Mouse (Mus musculus) left cerebral cortex, adult 9 months (tissue): ENCODE measurements around the gene Casp6.

Experiments used
- DNase-seq, 2 experiments: peaks; one replicate each; pipeline ENCODE4 v3.0.0; 2022; ENCODE audit warnings: low spot score in 2 of 2

Gene Casp6

DNA sequence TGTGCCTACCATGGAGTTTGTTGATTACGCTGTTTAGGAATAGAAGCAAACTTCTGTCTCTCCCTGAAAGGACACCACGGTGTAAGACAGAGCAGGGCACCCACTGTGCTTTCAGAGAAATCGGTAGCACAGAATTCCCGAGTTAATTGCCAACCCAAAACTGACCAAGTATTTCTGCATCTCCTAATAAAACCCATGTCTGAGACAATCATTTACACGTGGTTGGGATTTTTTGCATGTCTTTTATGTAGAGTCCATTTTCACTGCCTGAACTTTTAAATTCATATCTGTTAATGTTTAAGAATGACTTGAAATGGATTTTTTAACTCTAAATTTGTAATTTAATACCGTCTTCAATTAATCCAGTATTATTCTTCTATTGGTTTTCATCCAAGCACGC lies 22.4 kb downstream of the Casp6 start:
- DNase-seq = no peak

DNA sequence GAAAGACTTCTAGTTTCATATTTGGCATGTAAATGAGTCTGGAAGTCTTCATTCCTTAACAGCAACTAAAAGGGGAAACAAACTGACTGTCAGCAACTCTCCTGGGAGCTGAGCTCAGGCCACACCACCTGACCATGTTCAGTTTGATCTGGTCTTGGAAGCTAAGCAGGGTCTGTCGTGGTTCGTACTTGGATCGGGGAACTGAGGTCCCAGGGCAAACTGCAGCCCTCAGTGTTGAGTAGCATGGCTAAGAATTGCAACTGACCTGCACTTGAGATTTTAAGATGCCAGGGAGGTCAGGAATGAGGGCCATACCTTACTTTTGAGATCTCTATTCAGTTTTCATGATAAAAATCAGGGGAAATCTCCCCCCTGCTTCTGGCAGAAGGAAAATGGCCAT lies 24.6 kb downstream of the Casp6 start:
- DNase-seq = no peak

DNA sequence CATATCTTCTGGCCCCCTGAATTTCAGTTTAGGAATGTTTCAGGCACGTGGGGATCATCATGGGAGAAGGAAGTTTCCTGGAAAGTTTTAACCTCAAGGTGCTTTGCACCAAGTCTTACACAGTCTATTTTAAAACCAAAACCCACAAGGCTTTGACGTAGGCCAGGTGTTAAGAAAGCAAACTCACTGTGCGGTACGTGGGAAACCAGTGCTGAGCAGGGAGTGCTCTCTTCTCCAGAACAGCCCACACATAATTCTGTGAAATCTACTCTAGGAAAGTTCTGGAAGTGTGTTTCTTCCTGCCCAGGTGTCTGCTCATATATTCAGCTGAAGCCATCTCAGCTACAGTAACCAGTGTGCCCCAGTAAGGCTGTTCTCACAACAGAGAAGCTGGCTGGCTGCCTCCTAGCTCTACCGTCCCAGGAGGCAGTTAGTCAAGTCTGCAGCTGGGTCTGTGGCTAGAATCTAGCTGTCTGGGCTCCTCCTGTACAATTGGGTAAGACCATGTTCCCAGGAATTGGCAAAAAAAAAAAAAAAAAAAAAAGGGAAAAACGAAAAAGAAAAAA lies 29.1 kb downstream of the Casp6 start:
- peak; percentile 15 to 24 for DNase-seq

DNA sequence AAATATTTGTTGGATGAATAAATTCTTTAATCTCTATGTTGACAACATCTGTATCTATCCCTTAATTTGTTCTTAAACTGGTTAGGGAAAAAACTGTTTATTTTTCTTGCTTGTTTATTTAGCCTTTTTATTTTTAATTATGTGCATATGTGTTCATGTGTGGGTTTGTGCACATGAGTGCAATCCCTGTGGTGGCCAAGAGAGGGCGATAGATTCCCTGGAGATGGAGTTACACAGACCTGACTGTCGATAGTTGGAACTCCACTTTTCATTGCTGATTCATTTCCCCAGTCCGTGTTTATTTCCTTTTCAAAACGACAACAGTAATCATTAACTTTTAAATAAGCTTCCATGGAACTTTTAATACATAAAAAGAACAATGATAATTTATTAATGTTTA lies 31.2 kb downstream of the Casp6 start:
- no peak for DNase-seq

DNA sequence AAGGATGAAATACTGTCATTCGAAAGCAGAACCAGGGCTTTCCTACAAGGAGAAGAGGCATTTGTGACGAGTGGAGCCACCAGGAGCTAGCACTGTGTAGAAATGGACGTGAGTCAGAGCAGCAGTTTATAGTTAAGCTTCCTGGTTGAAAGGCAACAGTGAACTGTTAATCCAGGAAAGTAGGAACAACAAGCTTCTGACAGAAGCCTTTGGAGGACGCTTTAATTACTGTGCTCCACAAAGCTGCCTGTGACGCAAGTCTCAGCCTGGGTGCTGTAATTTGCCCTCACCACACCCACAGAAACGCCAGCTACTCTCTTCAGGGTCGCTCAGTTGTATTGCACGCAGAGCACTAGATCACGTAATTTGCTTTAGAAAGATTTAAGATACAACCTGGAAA lies 35.3 kb downstream of the Casp6 start:
- peak in 1 of 2 experiments; percentile 14 for DNase-seq

DNA sequence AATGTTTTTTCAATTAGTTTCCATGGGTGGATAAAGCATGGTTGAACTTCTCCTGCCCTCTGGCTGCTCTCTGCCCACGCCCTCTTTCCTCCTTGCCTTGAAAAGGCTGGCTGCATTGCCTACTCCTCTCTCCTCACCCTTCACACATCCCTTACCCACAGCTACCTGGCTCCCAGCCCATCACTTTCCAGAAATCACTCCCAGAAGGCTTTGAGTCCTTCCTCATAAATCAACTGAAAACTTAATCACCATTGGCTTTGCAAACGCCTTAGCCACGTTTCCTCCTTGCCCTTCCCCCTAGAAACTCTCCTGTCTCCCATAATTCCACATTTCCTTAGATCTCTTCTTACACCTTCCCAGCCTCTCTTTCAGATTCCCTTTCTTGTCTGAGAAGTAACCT lies 36.6 kb downstream of the Casp6 start:
- no peak for DNase-seq

DNA sequence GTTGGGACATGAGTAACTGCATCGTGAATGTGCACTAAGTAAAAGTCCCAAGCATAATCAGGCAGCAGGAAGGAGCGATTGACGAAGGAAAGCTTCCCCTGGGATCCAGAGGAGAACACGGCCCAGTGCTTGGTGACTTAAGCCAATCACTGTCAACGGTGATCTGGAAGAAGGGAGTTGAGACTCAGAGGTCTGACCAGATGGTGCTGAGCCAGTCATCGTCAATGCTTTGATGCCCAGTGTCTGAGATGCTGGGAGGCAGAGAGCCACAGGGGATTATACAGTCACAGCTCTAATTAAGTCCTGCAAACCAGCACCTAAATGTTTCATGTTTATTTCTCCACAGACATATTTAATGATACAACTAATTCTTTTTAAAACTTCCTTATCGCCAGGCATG lies 37.8 kb downstream of the Casp6 start:
- no peak for DNase-seq

DNA sequence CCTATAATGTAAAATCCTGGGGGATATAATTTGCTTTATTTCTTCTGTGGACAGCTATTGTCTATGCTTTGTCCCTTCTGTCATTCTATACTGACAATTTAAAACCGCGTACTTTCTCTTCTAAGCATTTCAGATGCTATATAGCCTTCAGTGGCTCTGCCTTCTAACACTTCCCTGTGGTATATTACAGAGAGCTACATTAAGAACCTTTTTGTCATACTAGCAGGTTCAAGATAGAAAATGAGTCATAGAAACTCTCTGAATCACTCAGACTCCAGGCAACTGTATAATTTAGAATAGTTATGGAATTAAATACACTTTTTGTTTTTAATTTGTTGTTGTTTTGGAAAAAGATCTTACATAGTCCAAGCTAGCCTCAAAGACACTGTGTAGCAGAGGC lies 39.6 kb downstream of the Casp6 start:
- no peak for DNase-seq

DNA sequence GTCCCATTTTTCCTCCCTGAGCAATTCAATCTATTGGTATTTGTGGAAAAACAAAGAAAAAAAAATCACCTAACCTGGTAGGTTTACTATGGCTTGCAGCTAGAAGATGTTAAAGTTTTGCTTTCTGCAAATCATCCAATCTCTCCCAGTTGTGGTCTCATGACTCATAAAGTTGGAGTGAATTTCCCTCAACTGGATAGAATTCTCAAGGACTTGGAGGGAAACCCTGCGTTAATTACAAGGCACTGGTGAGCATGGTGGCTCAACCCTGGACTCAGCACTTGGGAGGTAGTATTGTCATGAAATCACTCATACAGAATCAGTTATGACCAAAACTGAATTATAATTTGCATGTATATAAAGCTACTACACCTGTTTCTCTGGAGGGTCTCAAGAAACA lies 40.1 kb downstream of the Casp6 start:
- DNase-seq = no peak

DNA sequence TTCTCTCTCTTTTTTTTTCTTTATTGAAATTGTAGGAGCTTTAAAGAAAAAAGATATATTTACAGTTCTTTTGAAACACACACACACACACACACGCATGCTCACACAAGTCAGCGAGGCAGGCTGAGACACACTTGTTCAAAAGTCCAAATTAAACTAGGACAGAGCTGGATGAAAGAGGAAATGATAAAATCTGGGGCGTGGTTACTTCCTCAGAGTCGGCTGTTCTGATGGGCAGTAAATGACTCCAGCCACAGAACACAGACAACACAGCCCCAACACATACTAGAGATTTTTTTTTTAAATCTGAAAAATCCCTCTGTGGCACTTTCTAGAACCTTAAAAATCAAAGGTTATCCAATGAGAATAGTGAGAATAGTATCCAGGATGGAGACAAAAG lies 42.6 kb downstream of the Casp6 start:
- DNase-seq = no peak

DNA sequence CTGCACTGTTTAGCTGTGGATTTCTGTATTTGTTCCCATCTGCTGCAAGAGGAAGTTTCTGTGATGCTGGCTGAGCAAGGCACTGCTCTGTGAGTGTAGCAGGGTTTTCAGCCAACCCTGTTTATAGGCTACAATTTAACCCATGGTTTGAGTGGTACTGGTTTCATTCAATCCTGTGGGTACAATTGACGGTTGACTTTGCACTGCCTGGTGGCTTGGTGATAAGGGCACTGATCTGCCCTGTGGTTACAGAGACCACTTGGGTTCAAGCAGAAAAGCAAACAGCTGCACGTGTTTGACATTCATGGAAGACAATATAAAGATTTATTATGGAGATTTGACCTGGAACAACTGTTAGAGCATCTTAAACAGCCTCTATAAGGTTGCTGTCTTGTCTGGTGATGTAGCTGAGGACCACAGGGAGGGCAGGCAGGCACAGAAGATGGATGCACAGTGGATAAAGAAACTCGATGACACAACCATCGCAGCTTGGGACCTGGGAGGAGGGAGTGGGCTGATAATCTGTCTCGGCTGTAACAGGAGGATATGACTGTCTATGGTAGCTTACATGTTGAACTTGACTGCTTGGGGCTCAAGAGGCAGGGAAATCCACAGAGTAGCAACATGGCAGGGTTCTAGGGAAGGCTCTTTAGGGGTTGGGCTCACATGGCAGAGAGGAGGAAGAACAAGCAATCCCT lies 45.1 kb downstream of the Casp6 start:
- no peak for DNase-seq

DNA sequence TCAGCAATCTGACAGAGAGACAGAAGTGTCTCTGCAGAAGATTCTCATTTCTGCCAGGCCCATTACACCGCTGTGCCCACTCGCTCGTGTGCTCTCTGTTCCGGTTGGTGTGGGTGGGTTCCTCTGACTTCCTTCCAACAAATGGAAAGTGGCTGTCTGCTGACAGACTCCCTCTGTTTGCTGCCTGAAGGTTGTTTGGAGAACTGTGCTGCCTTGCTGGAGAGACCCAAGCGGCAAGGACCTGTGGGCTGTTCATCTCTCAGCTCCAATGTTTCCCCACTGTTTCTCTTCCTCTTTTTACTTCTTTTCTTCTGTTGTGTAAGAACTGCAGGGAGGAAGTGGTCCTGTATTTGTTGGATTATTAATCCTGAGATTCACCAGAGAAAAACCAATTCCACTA lies 47.1 kb downstream of the Casp6 start:
- DNase-seq = peak in 1 of 2 experiments; percentile 70

DNA sequence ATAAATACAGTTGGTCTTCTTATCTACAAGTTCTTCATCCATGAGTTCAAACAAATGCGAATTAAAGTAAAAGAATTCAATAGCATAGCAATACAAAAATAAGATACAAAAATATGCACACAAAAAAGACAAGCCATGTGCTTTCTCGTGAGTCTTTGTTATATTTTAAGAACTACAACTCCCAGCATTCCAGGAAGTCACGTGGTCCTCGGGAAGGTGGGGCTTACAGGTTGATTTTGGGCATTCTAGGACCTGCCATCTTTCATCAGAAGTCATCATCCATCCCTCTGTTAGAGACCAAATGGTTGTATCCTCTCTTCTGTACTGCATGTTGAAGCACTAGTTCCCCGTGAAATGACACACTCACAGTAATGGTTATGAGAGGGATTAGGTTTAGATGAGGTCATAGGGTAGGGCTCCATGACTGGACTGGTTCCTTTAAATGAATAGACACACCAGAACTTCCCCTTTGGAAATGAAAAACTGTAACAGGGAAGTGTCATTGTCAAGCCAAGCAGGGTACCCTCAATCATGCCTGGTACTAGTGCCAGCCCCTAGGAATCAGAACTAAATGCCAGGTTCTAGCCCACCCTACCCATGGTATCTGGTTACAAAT lies 48.0 kb downstream of the Casp6 start:
- no peak for DNase-seq

DNA sequence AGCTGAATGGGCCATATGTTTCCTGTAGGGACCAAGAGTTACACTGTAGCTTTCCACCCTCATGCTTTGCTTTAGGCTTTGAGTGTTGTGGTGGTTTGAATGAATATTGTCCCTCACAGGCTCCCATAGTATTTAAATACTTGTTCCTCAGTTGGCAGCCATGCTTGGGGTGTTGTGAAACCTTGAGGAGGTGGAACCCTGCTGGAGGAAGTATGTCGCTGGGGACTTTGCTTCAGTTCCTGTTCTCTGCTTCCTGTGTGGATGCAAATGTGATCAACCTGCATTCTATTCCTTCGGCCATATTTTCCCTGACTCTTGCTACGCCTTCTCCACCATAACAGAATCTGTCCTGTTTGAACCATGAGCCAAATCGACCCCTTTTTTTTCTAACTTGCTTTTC lies 52.1 kb downstream of the Casp6 start:
- no peak for DNase-seq

DNA sequence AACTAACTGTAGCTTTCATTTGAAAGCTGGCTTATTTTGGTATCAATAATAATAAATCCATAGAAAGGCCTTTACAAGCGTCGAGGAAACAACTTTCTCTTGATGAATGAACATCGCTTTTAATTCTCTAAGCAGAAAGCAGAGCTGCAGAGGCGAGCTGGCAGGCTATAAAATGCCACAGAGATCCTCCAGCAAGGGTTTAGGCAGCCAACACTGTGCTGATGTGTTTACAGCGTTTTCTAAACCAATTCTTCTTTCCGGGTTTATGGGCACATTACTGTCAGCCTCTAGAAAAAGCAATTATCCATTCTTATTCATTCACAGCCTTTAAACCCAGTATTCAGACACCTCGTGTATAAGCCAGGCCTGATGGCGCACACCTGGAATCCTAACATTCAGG lies 61.3 kb downstream of the Casp6 start:
- DNase-seq = peak in 1 of 2 experiments; percentile 9
